Mouse (Mus musculus) kidney, postnatal 0 days (tissue): ENCODE results near the gene Tesk2. TPM values are rescaled to one million over a fixed set of nuclear protein-coding genes. Genes with fewer than 3 reads are reported as not detected.

Source experiments
- ATAC-seq: fragments of 200-750 bp; cut with Nextera tagmentation; replicated peaks from 2 replicates; pipeline ENCODE4 v1.8.0; 2017; ENCODE audit warnings: low read depth, moderate number of reproducible peaks, moderate TSS enrichment, moderate library complexity; ENCODE audit not compliant: low FRiP score
- DNase-seq: peaks from one replicate; pipeline ENCODE4 v3.0.0-alpha.2; 2016; ENCODE audit warnings: low spot score
- H3K27ac ChIP-seq: fragments of 300-500 bp; sonication (generic); 2 replicates; pipeline ENCODE4 v1.5.1; 2014; ENCODE audit warnings: mild to moderate bottlenecking
- H3K27me3 ChIP-seq: fragments of 300-500 bp; sonication (generic); 2 replicates; pipeline ENCODE4 v1.6.1; 2014; ENCODE audit warnings: low read length, mixed read lengths; ENCODE audit not compliant: insufficient read depth
- H3K36me3 ChIP-seq: fragments of 300-500 bp; sonication (generic); 2 replicates; pipeline ENCODE4 v1.6.1; 2014; ENCODE audit warnings: low read length, mixed read lengths; ENCODE audit not compliant: insufficient read depth
- H3K4me1 ChIP-seq: fragments of 300-500 bp; sonication (generic); replicated peaks from 2 replicates; pipeline ENCODE4 v1.6.1; 2014; ENCODE audit warnings: antibody characterized with exemption, low read length, mixed read lengths; ENCODE audit not compliant: insufficient read depth
- H3K4me2 ChIP-seq: fragments of 300-500 bp; sonication (generic); 2 replicates; pipeline ENCODE4 v1.6.1; 2014; ENCODE audit warnings: mild to moderate bottlenecking, low read length, moderate library complexity, mixed read lengths
- H3K4me3 ChIP-seq: fragments of 300-500 bp; sonication (generic); replicated peaks from 2 replicates; pipeline ENCODE4 v1.5.1; 2014; ENCODE audit warnings: low read depth, low read length
- H3K9ac ChIP-seq: fragments of 300-500 bp; sonication (generic); 2 replicates; pipeline ENCODE4 v1.6.1; 2014; ENCODE audit warnings: low read depth, low read length
- H3K9me3 ChIP-seq: fragments of 300-500 bp; sonication (generic); replicated peaks from 2 replicates; pipeline ENCODE4 v1.6.1; 2016; ENCODE audit warnings: low read length, inconsistent platforms, mixed read lengths
- CTCF ChIP-seq: IDR thresholded peaks from 2 replicates; pipeline ENCODE4 v1.5.1; 2016; ENCODE audit warnings: antibody characterized with exemption, low read depth, mild to moderate bottlenecking, moderate library complexity
- WGBS: fragments of 180-500 bp; shearing (Covaris S2); extraction: QIAGEN DNeasy Blood & Tissue Kit; methylation state at CpG from one replicate; pipeline ENCODE4 v1.1.7; 2014; 5-methylcytosine and 5-hydroxymethylcytosine counted together
- polyA plus RNA-seq: library from polyadenylated mRNA; unstranded; fragments of >200 nt; fragmentation: Nextera tagmentation; extraction: Ambion mirVana; gene quantifications from 2 replicates; pipeline ENCODE4 v1.2.1, GENCODE M21; 2015

Gene Tesk2
- polyA plus RNA-seq, 1 experiment from 2014 or later = 8.0 TPM

- Histone ChIP-seq H3K4me1 (peaks cover 10% of the 10 kb centered on the region; the same call in 1 of the 2 replicates), H3K27me3 (no peaks in the 10 kb centered on the region), H3K4me3 (peak overlapping the region; percentile 57), H3K27ac (no peak overlapping the region), H3K9ac (peak overlapping the region; percentile 58), H3K4me2 (peak overlapping the region; percentile 85), H3K9me3 (no peaks in the 10 kb centered on the region), H3K36me3 (no peaks in the 10 kb centered on the region)
- no peak for TF ChIP-seq CTCF
- peak; percentile 33 for DNase-seq
- ATAC-seq = no peak
- WGBS = 5% methylated on average over 9 of the region's 9 CpGs
Measured at GRCm38 (mm10) chr4:116708791-116709390, 11.9 kb upstream of the Tesk2 start.

- 0 out of 2 replicates have a peak, but pooled peaks cover 4% of the 10 kb centered on the region for H3K36me3 ChIP-seq
- no peaks in the 10 kb centered on the region for H3K9me3 ChIP-seq
- H3K4me3 ChIP-seq = no peak overlapping the region
- no peak overlapping the region for H3K4me2 ChIP-seq
- no peak for TF ChIP-seq CTCF
- DNase-seq (no peak), ATAC-seq (no peak)
- 88% methylated on average over 2 of the region's 2 CpGs for WGBS
- H3K9ac ChIP-seq = no peak overlapping the region
- H3K27ac ChIP-seq = no peak overlapping the region
- H3K4me1 ChIP-seq = peaks cover 10% of the 10 kb centered on the region; the same call in 1 of the 2 replicates
- no peaks in the 10 kb centered on the region for H3K27me3 ChIP-seq
Measured at GRCm38 (mm10) chr4:116710154-116710553, 10.6 kb upstream of the Tesk2 start.

- Histone ChIP-seq H3K9ac (no peak overlapping the region), H3K4me2 (no peak overlapping the region), H3K4me1 (peaks cover 7% of the 10 kb centered on the region; the same call in 1 of the 2 replicates), H3K27me3 (no peaks in the 10 kb centered on the region), H3K27ac (no peak overlapping the region), H3K36me3 (0 out of 2 replicates have a peak, but pooled peaks cover 4% of the 10 kb centered on the region), H3K4me3 (no peak overlapping the region), H3K9me3 (no peaks in the 10 kb centered on the region)
- 33% methylated on average over 1 of the region's 1 CpGs for WGBS
- no peak for TF ChIP-seq CTCF
- ATAC-seq = no peak
- no peak for DNase-seq
Measured at GRCm38 (mm10) chr4:116712536-116712935, 8.2 kb upstream of the Tesk2 start.

- Histone ChIP-seq H3K27me3 (no peaks in the 10 kb centered on the region), H3K4me1 (0 out of 2 replicates have a peak, but pooled peaks cover 3% of the 10 kb centered on the region), H3K36me3 (0 out of 2 replicates have a peak, but pooled peaks cover 4% of the 10 kb centered on the region), H3K9me3 (no peaks in the 10 kb centered on the region), H3K9ac (no peak overlapping the region), H3K4me3 (no peak overlapping the region), H3K4me2 (no peak overlapping the region), H3K27ac (no peak overlapping the region)
- 15% methylated on average over 3 of the region's 3 CpGs for WGBS
- peak; percentile 88 for DNase-seq
- ATAC-seq = no peak
- TF ChIP-seq CTCF = peak; percentile 86
Measured at GRCm38 (mm10) chr4:116719396-116719795, 1.4 kb upstream of the Tesk2 start.

- Histone ChIP-seq H3K9me3 (no peaks in the 10 kb centered on the region), H3K4me1 (0 out of 2 replicates have a peak, but pooled peaks cover 3% of the 10 kb centered on the region), H3K36me3 (no peaks in the 10 kb centered on the region), H3K27ac (peak overlapping the region; percentile 77), H3K4me2 (peak overlapping the region; percentile 95), H3K4me3 (peak overlapping the region; percentile 85), H3K27me3 (no peaks in the 10 kb centered on the region), H3K9ac (peak overlapping the region; percentile 80)
- WGBS = 0% methylated on average over 28 of the region's 29 CpGs
- ATAC-seq (no peak; the same call in 1 of the 2 replicates), DNase-seq (no peak)
- TF ChIP-seq CTCF = no peak
Measured at GRCm38 (mm10) chr4:116721098-116721628, 415 bp downstream of the Tesk2 start.

GRCm38 (mm10) chr4:116722230-116722629 is 1.5 kb downstream of the Tesk2 start:
- H3K4me3 ChIP-seq = 0 out of 2 replicates have a peak overlapping the region, but pooled peaks have one; percentile 85
- WGBS = 55% methylated on average over 7 of the region's 7 CpGs

More at GRCm38 (mm10) chr4:116722230-116722629, 1.5 kb downstream of the Tesk2 start:
- no peak for TF ChIP-seq CTCF
- Histone ChIP-seq H3K36me3 (no peaks in the 10 kb centered on the region), H3K9ac (0 out of 2 replicates have a peak overlapping the region, but pooled peaks have one; percentile 18), H3K27ac (no peak overlapping the region), H3K9me3 (no peaks in the 10 kb centered on the region), H3K4me1 (0 out of 2 replicates have a peak, but pooled peaks cover 3% of the 10 kb centered on the region), H3K27me3 (no peaks in the 10 kb centered on the region), H3K4me2 (peak overlapping the region; percentile 95)
- no peak for DNase-seq
- ATAC-seq = no peak
